Mouse (Mus musculus) right cerebral cortex, postnatal 14 days (tissue): ENCODE measurements at regions not wholly inside any gene's neighbourhood (a gene's known extent, or its start where the extent isn't known, plus 50 kb on each side); places are given as distances from the start of the nearest gene placed in this dataset.

ENCODE experiments used
- DNase-seq: peaks from one replicate; pipeline ENCODE4 v3.0.0; 2022

GRCm38 (mm10) chr15:6055703-6056102 lies 243.9 kb upstream of the Dab2 start:
- DNase-seq = no peak

DNA sequence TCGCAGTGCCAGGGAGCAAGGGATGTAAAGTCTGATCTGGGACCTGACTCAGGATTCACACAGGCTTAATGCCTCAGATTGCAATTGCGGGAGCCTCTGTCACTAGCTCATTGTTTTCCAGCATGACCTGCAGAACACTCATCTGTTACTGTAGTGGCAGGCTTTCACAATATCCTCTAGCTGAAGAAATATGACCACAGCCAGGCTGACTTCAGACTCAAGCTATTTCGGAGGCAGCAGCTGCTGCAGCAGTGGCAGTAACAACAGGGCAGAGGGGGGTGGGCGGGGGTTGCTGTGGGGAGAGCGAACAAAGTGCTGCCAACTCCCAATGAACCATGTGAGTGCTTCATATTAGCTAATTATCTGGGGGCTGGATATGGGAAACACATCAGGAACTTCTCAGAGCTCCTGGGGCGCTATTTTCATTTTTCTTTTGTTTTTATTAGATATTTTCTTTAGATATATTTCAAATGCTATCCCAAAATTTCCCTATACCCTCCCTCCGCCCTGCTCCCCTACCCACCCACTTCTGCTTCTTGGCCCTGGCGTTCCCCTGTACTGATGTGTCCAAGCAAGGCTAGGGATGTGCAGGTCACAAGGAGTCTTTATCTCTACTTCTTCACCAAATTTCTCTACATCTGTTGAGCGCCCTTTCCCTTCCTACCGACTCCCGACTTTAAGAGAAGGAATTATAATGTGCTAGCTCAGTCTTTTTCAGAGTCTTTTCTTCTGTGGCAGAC lies 242.5 kb upstream of the Dab2 start:
- no peak for DNase-seq

DNA sequence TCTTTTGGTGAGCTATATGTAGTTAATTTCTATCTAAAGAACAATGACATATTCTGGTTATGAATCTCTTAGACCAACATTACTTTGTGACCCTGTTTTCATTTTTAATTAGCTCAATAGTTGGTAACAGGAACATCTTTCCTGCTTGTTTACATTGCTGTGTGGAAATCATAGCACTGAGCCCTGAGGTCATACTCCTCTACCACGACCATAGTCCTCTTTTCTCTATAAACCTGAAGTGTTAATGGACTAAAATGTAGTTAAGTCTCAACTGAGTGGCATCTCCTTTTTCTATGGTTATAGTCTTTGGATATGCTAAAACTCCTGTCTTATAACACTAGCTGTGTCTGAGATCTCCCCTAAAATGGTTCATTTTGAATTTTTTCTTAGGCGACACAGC lies 240.2 kb upstream of the Dab2 start:
- DNase-seq = no peak

GRCm38 (mm10) chr15:6059790-6060189 lies 239.8 kb upstream of the Dab2 start:
- no peak for DNase-seq

GRCm38 (mm10) chr15:6060649-6061048 lies 238.9 kb upstream of the Dab2 start:
- no peak for DNase-seq

- DNase-seq = no peak
Observed at GRCm38 (mm10) chr15:6065100-6065499, 234.5 kb upstream of the Dab2 start.

- no peak for DNase-seq
Observed at GRCm38 (mm10) chr15:6067380-6067779, 232.2 kb upstream of the Dab2 start.

- DNase-seq = no peak
Observed at GRCm38 (mm10) chr15:6068371-6068770, 231.2 kb upstream of the Dab2 start.

GRCm38 (mm10) chr15:6071873-6072272 lies 227.7 kb upstream of the Dab2 start:
- DNase-seq = no peak

DNA sequence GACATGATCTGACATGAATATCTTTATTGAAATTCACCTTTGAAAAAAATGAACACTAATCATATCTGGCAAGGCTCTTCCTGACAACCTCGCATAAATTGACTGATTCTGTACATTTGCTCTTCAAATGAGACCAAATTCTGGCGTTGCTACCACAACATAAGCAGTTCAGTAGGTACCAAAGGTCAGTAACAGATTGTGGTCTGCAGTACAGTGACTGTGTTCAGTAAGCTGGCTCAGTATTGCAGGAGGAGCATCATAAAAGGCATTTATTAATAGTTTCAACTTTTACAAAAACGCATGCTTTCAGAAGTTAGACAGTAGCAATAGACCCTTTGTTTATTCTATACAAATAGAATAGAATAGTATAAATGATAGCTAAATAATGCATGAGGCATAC lies 226.7 kb upstream of the Dab2 start:
- no peak for DNase-seq

DNA sequence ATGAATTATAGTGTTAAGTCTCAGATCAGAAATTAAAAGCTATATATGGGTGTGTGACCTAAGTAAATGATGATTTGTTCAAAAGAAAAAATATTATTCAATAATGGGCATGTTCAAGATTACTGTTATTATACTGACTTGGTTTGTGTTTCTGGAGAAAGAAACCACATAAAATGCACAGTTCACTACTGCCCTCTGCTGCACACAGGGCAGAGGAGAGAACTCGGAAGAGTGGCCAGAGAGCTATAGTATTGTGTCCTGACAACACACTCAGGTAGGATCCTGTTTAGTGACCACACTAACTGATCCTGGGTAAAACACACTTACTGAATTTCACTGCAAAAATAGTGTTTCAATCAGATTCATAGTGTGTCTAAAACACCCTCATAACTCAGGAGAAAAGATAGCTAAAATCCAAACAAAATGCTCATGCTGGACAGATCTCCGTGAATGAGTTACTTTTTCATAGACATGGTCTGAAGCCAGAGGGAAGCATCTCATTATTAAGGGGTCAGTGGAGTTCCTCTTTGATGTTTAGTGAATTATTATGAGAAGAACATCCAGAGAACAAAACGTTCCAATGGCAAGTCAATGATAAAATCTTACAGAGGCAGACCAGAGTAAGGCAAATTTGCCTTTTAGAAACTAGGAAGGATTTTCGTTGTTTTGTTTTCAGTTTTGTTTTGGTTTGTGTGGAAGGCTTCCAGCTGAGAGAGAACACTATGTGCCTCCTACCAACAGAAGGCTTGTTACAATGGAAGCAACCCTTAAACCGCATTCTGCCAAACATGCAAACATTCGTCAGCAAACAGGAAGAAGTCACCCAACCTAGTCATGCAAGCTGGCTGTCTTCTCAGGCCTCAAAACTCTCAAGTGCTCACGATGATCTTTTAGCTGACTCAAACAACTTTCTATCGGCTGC lies 218.6 kb upstream of the Dab2 start:
- peak; percentile 45 for DNase-seq

GRCm38 (mm10) chr15:6087208-6087607 lies 212.4 kb upstream of the Dab2 start:
- no peak for DNase-seq

DNA sequence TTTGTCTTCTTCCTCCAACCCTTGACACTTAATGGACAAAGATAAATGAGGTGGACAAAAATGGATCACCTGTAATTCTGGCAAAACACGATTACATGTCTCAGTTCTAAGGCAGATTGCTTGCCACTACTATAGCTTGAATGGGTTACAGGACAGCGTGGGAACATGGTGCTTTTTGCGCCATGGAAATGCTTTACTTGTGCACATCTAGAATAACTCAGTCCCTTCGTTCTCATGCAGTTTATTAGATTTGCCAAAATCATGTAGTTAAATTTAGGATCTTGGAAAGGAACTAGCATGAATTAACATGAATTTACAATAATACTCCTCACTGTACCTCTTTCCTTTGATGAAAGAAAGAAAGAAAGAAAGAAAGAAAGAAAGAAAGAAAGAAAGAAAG lies 211.1 kb upstream of the Dab2 start:
- no peak for DNase-seq

DNA sequence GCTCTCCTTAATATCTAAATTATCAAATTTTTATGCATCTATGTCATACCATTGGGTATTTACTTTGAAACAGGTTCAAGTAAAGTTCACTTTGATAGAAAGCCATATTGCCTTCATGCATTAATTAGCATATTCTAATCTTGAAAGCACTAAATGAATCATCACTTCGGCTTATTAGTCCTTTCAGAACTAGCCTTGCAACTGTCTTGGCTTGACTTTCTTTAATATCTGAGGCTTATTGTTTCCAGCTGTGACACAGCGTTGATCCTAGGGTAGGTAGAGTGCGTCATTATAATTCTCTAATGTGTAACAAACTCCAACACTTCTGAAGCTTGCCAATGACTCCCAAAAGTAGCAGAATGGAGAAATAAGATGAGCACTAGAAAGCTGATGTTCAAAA lies 169.9 kb upstream of the Dab2 start:
- no peak for DNase-seq

DNA sequence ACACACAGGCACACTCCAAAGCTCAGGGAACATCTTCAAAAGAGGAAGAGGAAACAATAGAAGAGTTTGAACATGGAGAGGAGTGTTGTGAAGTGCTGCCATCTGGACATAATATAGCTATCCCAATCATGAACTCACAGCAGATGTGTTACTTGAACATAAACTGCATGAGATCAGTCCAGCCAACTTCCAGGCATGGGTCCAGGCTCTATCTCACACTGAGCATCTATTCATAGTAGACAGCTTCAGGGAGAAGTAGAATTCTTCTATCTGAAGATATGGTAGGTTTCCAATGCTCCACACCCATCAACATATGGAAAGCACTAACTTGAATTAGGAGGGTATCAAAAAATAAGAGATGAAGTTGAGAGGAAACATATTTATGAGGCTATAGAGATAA lies 167.4 kb upstream of the Dab2 start:
- DNase-seq = no peak

GRCm38 (mm10) chr15:6145071-6145470 lies 154.5 kb upstream of the Dab2 start:
- DNase-seq = no peak

DNA sequence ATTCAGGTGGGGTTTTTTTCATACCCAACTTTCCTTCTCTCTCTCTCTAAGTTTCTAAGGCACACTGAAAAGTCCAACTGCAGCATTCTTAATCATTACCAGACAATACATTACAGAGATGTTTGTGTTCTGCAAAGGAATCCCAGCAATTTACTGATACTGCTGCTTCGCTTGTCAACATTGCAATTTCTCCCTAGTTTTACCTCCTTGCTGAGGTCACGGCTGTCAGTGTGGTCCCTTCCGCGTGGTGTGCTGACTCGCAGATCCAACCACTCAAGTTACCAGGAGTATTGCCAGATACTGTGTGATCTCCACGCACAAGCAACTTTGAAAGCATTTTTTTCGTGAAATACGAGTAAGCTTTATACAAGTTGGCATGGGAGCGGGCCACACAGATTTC lies 144.9 kb upstream of the Dab2 start:
- DNase-seq = no peak

- DNase-seq = no peak
Observed at GRCm38 (mm10) chr15:6180261-6180660, 119.3 kb upstream of the Dab2 start.

DNA sequence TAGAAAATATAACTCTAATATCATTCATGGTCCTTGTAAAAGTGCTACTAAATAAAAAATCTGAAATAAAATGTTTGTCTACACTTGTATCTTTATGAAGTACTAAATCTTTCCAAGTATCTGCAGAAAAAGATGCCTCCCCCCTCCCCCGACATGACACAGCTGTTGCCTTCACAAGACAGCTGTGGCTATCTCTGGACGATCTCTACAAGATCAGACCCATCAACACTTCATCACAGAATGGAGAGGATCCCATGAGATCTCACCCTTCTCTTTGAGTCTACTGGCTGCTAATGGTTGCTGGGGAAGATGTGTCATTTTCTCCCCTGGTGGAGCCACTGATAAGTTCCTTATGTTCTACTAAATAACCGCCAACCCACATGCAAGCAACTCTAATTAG lies 116.0 kb upstream of the Dab2 start:
- no peak for DNase-seq

- DNase-seq = no peak
Observed at GRCm38 (mm10) chr15:6191845-6192244, 107.7 kb upstream of the Dab2 start.

DNA sequence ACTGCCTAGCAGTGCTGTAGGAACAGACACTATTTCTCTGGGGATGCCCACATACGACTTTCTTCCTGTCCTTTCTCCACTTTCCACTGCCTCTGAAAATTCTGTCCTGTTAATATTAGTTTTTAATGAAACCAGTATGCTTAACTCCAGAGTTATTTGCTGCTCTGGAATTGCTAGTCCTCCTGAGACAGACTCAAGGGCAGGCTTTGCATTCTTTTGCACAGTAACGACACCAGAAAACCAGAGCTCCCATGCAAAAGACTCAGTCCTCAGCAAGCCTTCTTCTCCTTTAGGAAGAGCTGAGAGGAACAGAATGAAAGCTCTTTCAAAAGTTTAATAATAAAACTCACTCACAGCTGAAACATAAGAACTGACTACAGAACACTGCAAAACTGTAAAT lies 92.3 kb upstream of the Dab2 start:
- DNase-seq = no peak

GRCm38 (mm10) chr15:6209301-6209700 lies 90.3 kb upstream of the Dab2 start:
- peak; percentile 13 for DNase-seq

GRCm38 (mm10) chr15:6218087-6218486 lies 81.5 kb upstream of the Dab2 start:
- no peak for DNase-seq

GRCm38 (mm10) chr15:6225227-6225626 lies 74.4 kb upstream of the Dab2 start:
- DNase-seq = no peak
